Mouse (Mus musculus) stomach, embryonic 16.5 days (tissue): ENCODE results near the gene Armh4. TPM values are rescaled to one million over a fixed set of nuclear protein-coding genes. Genes with fewer than 3 reads are reported as not detected.

Source experiments
- ATAC-seq: fragments of 200-750 bp; cut with Nextera tagmentation; 2 replicates; pipeline ENCODE4 v1.8.0; 2017; ENCODE audit warnings: moderate number of reproducible peaks, moderate TSS enrichment; ENCODE audit not compliant: insufficient read depth, low FRiP score
- H3K27ac ChIP-seq: fragments of 300-500 bp; sonication (generic); 2 replicates; pipeline ENCODE4 v1.5.1; 2014; ENCODE audit warnings: low read length
- H3K27me3 ChIP-seq: fragments of 300-500 bp; sonication (generic); 2 replicates; pipeline ENCODE4 v1.6.1; 2014; ENCODE audit warnings: low read length, control low read depth, mixed read lengths; ENCODE audit not compliant: control insufficient read depth, insufficient read depth
- H3K36me3 ChIP-seq: fragments of 300-500 bp; sonication (generic); 2 replicates; pipeline ENCODE4 v1.6.1; 2014; ENCODE audit warnings: low read length; ENCODE audit not compliant: control insufficient read depth, insufficient read depth
- H3K4me1 ChIP-seq: fragments of 300-500 bp; sonication (generic); 2 replicates; pipeline ENCODE4 v1.6.1; 2014; ENCODE audit warnings: low read length, control low read depth, mixed read lengths; ENCODE audit not compliant: control insufficient read depth, insufficient read depth
- H3K4me2 ChIP-seq: fragments of 300-500 bp; sonication (generic); 2 replicates; pipeline ENCODE4 v1.6.1; 2014; ENCODE audit warnings: low read depth, low read length, mixed read lengths
- H3K4me3 ChIP-seq: fragments of 300-500 bp; sonication (generic); replicated peaks from 2 replicates; pipeline ENCODE4 v1.5.1; 2014; ENCODE audit warnings: mild to moderate bottlenecking, low read length
- H3K9ac ChIP-seq: fragments of 300-500 bp; sonication (generic); 2 replicates; pipeline ENCODE4 v1.6.1; 2014; ENCODE audit warnings: low read length
- H3K9me3 ChIP-seq: fragments of 300-500 bp; sonication (generic); replicated peaks from 2 replicates; pipeline ENCODE4 v1.6.1; 2016; ENCODE audit warnings: low read length, control low read depth; ENCODE audit not compliant: control insufficient read depth
- WGBS: fragments of 180-500 bp; shearing (Covaris S2); extraction: QIAGEN DNeasy Blood & Tissue Kit; methylation state at CpG from one replicate; pipeline ENCODE4 v1.1.7; 2014; 5-methylcytosine and 5-hydroxymethylcytosine counted together
- polyA plus RNA-seq: library from polyadenylated mRNA; unstranded; fragments of >200 nt; fragmentation: Nextera tagmentation; extraction: Ambion mirVana; gene quantifications from 2 replicates; pipeline ENCODE4 v1.2.1, GENCODE M21; 2015

Armh4 gene
- polyA plus RNA-seq, 1 experiment from 2014 or later: 14.9 TPM

- no peak overlapping the region for H3K4me2 ChIP-seq
- ATAC-seq: peak; percentile 56; the same call in 1 of the 2 replicates
- no peak overlapping the region for H3K4me3 ChIP-seq
- no peaks in the 10 kb centered on the region for H3K4me1 ChIP-seq
- 28% methylated on average over 3 of the region's 3 CpGs for WGBS
- H3K9ac ChIP-seq: no peak overlapping the region
- no peaks in the 10 kb centered on the region for H3K9me3 ChIP-seq
- no peaks in the 10 kb centered on the region for H3K36me3 ChIP-seq
- no peak overlapping the region for H3K27ac ChIP-seq
- H3K27me3 ChIP-seq: no peaks in the 10 kb centered on the region
Observed at GRCm38 (mm10) chr14:49703432-49704200, 79.6 kb downstream of the Armh4 start.

GRCm38 (mm10) chr14:49679511-49680284 lies 103.5 kb downstream of the Armh4 start:
- ATAC-seq: no peak
- no peaks in the 10 kb centered on the region for H3K27me3 ChIP-seq
- H3K4me2 ChIP-seq: no peak overlapping the region
- no peak overlapping the region for H3K9ac ChIP-seq
- H3K27ac ChIP-seq: no peak overlapping the region
- WGBS: 51% methylated on average over 5 of the region's 5 CpGs
- no peaks in the 10 kb centered on the region for H3K9me3 ChIP-seq
- no peaks in the 10 kb centered on the region for H3K4me1 ChIP-seq
- H3K4me3 ChIP-seq: no peak overlapping the region
- no peaks in the 10 kb centered on the region for H3K36me3 ChIP-seq

- no peaks in the 10 kb centered on the region for H3K4me1 ChIP-seq
- 65% methylated on average over 2 of the region's 2 CpGs for WGBS
- H3K27me3 ChIP-seq: no peaks in the 10 kb centered on the region
- H3K36me3 ChIP-seq: no peaks in the 10 kb centered on the region
- no peak overlapping the region for H3K4me2 ChIP-seq
- no peak for ATAC-seq
- no peak overlapping the region for H3K4me3 ChIP-seq
- H3K9ac ChIP-seq: no peak overlapping the region
- H3K9me3 ChIP-seq: no peaks in the 10 kb centered on the region
- no peak overlapping the region for H3K27ac ChIP-seq
Observed at GRCm38 (mm10) chr14:49676580-49676979, 106.6 kb downstream of the Armh4 start.

- no peak overlapping the region for H3K9ac ChIP-seq
- no peaks in the 10 kb centered on the region for H3K36me3 ChIP-seq
- H3K27ac ChIP-seq: no peak overlapping the region
- no peaks in the 10 kb centered on the region for H3K27me3 ChIP-seq
- H3K4me1 ChIP-seq: no peaks in the 10 kb centered on the region
- no peak overlapping the region for H3K4me2 ChIP-seq
- H3K9me3 ChIP-seq: no peaks in the 10 kb centered on the region
- no peak for ATAC-seq
- 40% methylated on average over 4 of the region's 4 CpGs for WGBS
- H3K4me3 ChIP-seq: no peak overlapping the region
Observed at GRCm38 (mm10) chr14:49660444-49660843, 122.7 kb downstream of the Armh4 start.

- Histone ChIP-seq H3K4me1 (no peaks in the 10 kb centered on the region), H3K4me3 (no peak overlapping the region), H3K4me2 (no peak overlapping the region), H3K9me3 (no peaks in the 10 kb centered on the region), H3K27me3 (no peaks in the 10 kb centered on the region), H3K9ac (no peak overlapping the region), H3K27ac (no peak overlapping the region), H3K36me3 (no peaks in the 10 kb centered on the region)
- no peak for ATAC-seq
- WGBS: 61% methylated on average over 1 of the region's 1 CpGs
Observed at GRCm38 (mm10) chr14:49649191-49649590, 134.0 kb downstream of the Armh4 start.

GRCm38 (mm10) chr14:49637422-49637821 lies 145.8 kb downstream of the Armh4 start:
- 42% methylated on average over 1 of the region's 1 CpGs for WGBS

GRCm38 (mm10) chr14:49626055-49626454 lies 157.1 kb downstream of the Armh4 start:
- 65% methylated on average over 4 of the region's 4 CpGs for WGBS

More at GRCm38 (mm10) chr14:49637422-49637821, 145.8 kb downstream of the Armh4 start:
- Histone ChIP-seq H3K4me1 (no peaks in the 10 kb centered on the region), H3K27me3 (no peaks in the 10 kb centered on the region), H3K9me3 (no peaks in the 10 kb centered on the region), H3K27ac (no peak overlapping the region), H3K4me3 (no peak overlapping the region), H3K9ac (no peak overlapping the region), H3K36me3 (no peaks in the 10 kb centered on the region), H3K4me2 (no peak overlapping the region)
- no peak for ATAC-seq

More at GRCm38 (mm10) chr14:49626055-49626454, 157.1 kb downstream of the Armh4 start:
- no peak; the same call in 1 of the 2 replicates for ATAC-seq
- Histone ChIP-seq H3K9me3 (no peaks in the 10 kb centered on the region), H3K27ac (no peak overlapping the region), H3K36me3 (no peaks in the 10 kb centered on the region), H3K4me3 (no peak overlapping the region), H3K9ac (no peak overlapping the region), H3K4me1 (no peaks in the 10 kb centered on the region), H3K4me2 (no peak overlapping the region), H3K27me3 (no peaks in the 10 kb centered on the region)
